Mouse (Mus musculus): Measurements from ENCODE around the gene Piwil1. TPM values are rescaled to one million over a fixed set of nuclear protein-coding genes. Genes with fewer than 3 reads are reported as not detected.

Piwil1 gene
- polyA plus RNA-seq, 1 experiment from 2014 or later = 0.30 TPM

- Histone ChIP-seq H3K9me3 (ENCODE audit: control insufficient read depth, low read length) (no peaks in the 10 kb centered on the region), H3K4me2 (ENCODE audit: low read length) (no peak overlapping the region), H3K4me3 (replicated peaks; ENCODE audit: low read length) (no peak overlapping the region), H3K4me1 (replicated peaks; ENCODE audit: control insufficient read depth, insufficient read depth, low read length) (no peaks in the 10 kb centered on the region), H3K36me3 (ENCODE audit: control insufficient read depth, insufficient read depth) (no peaks in the 10 kb centered on the region), H3K27me3 (replicated peaks; ENCODE audit: control insufficient read depth, insufficient read depth, low read length) (no peaks in the 10 kb centered on the region), H3K27ac (ENCODE audit: low read length) (no peak overlapping the region), H3K9ac (replicated peaks; ENCODE audit: low read depth, low read length) (no peak overlapping the region)
- ATAC-seq = no peak; the same call in 1 of the 2 replicates
- 79% methylated on average over 8 of the region's 8 CpGs for WGBS
Observed at GRCm38 (mm10) chr5:128746261-128746660, 43.9 kb downstream of the Piwil1 start.

- 60% methylated on average over 8 of the region's 8 CpGs for WGBS
- H3K4me3 ChIP-seq (replicated peaks; ENCODE audit: low read length) = no peak overlapping the region
- no peaks in the 10 kb centered on the region for H3K4me1 ChIP-seq (replicated peaks; ENCODE audit: control insufficient read depth, insufficient read depth, low read length)
- no peaks in the 10 kb centered on the region for H3K9me3 ChIP-seq (ENCODE audit: control insufficient read depth, low read length)
- H3K4me2 ChIP-seq (ENCODE audit: low read length) = no peak overlapping the region
- H3K9ac ChIP-seq (replicated peaks; ENCODE audit: low read depth, low read length) = no peak overlapping the region
- no peak overlapping the region for H3K27ac ChIP-seq (ENCODE audit: low read length)
- H3K36me3 ChIP-seq (ENCODE audit: control insufficient read depth, insufficient read depth) = no peaks in the 10 kb centered on the region
- no peak for ATAC-seq
- H3K27me3 ChIP-seq (replicated peaks; ENCODE audit: control insufficient read depth, insufficient read depth, low read length) = no peaks in the 10 kb centered on the region
Observed at GRCm38 (mm10) chr5:128761118-128761517, 58.8 kb downstream of the Piwil1 start.

GRCm38 (mm10) chr5:128769026-128769631, 66.8 kb downstream of the Piwil1 start:
- Histone ChIP-seq H3K27me3 (replicated peaks; ENCODE audit: control insufficient read depth, insufficient read depth, low read length) (no peaks in the 10 kb centered on the region), H3K4me1 (replicated peaks; ENCODE audit: control insufficient read depth, insufficient read depth, low read length) (no peaks in the 10 kb centered on the region), H3K4me2 (ENCODE audit: low read length) (no peak overlapping the region), H3K9me3 (ENCODE audit: control insufficient read depth, low read length) (no peaks in the 10 kb centered on the region), H3K4me3 (replicated peaks; ENCODE audit: low read length) (no peak overlapping the region), H3K9ac (replicated peaks; ENCODE audit: low read depth, low read length) (no peak overlapping the region), H3K27ac (ENCODE audit: low read length) (no peak overlapping the region), H3K36me3 (ENCODE audit: control insufficient read depth, insufficient read depth) (no peaks in the 10 kb centered on the region)
- WGBS = 10% methylated on average over 10 of the region's 10 CpGs
- 0 out of 2 replicates have a peak, but pooled peaks have one; percentile 23 for ATAC-seq

- Histone ChIP-seq H3K27ac (ENCODE audit: low read length) (no peak overlapping the region), H3K9me3 (ENCODE audit: control insufficient read depth, low read length) (peaks cover 2% of the 10 kb centered on the region; the same call in 1 of the 2 replicates), H3K36me3 (ENCODE audit: control insufficient read depth, insufficient read depth) (no peaks in the 10 kb centered on the region), H3K9ac (replicated peaks; ENCODE audit: low read depth, low read length) (no peak overlapping the region), H3K27me3 (replicated peaks; ENCODE audit: control insufficient read depth, insufficient read depth, low read length) (no peaks in the 10 kb centered on the region), H3K4me2 (ENCODE audit: low read length) (no peak overlapping the region), H3K4me3 (replicated peaks; ENCODE audit: low read length) (no peak overlapping the region), H3K4me1 (replicated peaks; ENCODE audit: control insufficient read depth, insufficient read depth, low read length) (no peaks in the 10 kb centered on the region)
- WGBS = 64% methylated on average over 2 of the region's 2 CpGs
- no peak for ATAC-seq
Observed at GRCm38 (mm10) chr5:128776386-128776785, 74.1 kb downstream of the Piwil1 start.

- no peak overlapping the region for H3K27ac ChIP-seq (ENCODE audit: low read length)
- no peaks in the 10 kb centered on the region for H3K36me3 ChIP-seq (ENCODE audit: control insufficient read depth, insufficient read depth)
- ATAC-seq = no peak
- no peaks in the 10 kb centered on the region for H3K4me1 ChIP-seq (replicated peaks; ENCODE audit: control insufficient read depth, insufficient read depth, low read length)
- WGBS = 80% methylated on average over 21 of the region's 22 CpGs
- H3K4me3 ChIP-seq (replicated peaks; ENCODE audit: low read length) = no peak overlapping the region
- no peaks in the 10 kb centered on the region for H3K27me3 ChIP-seq (replicated peaks; ENCODE audit: control insufficient read depth, insufficient read depth, low read length)
- H3K4me2 ChIP-seq (ENCODE audit: low read length) = no peak overlapping the region
- no peaks in the 10 kb centered on the region; the same call in 1 of the 2 replicates for H3K9me3 ChIP-seq (ENCODE audit: control insufficient read depth, low read length)
- no peak overlapping the region for H3K9ac ChIP-seq (replicated peaks; ENCODE audit: low read depth, low read length)
Observed at GRCm38 (mm10) chr5:128781621-128782020, 79.3 kb downstream of the Piwil1 start.

- peaks cover 7% of the 10 kb centered on the region; the same call in 1 of the 2 replicates for H3K9me3 ChIP-seq (ENCODE audit: control insufficient read depth, low read length)
- no peaks in the 10 kb centered on the region for H3K4me1 ChIP-seq (replicated peaks; ENCODE audit: control insufficient read depth, insufficient read depth, low read length)
- no peak overlapping the region for H3K27ac ChIP-seq (ENCODE audit: low read length)
- no peak overlapping the region for H3K4me3 ChIP-seq (replicated peaks; ENCODE audit: low read length)
- ATAC-seq = no peak
- peaks cover 4% of the 10 kb centered on the region; the same call in 1 of the 2 replicates for H3K36me3 ChIP-seq (ENCODE audit: control insufficient read depth, insufficient read depth)
- H3K9ac ChIP-seq (replicated peaks; ENCODE audit: low read depth, low read length) = no peak overlapping the region
- WGBS = 89% methylated on average over 5 of the region's 5 CpGs
- H3K4me2 ChIP-seq (ENCODE audit: low read length) = no peak overlapping the region
- H3K27me3 ChIP-seq (replicated peaks; ENCODE audit: control insufficient read depth, insufficient read depth, low read length) = no peaks in the 10 kb centered on the region
Observed at GRCm38 (mm10) chr5:128800592-128800991, 98.3 kb downstream of the Piwil1 start.

Other genes starting within 250 kb of the Piwil1 start
- gene Fzd10, start 101.7 kb upstream of the Piwil1 start, polyA plus RNA-seq (2015; fragmentation: Nextera tagmentation; extraction: Ambion mirVana) = 0.38 and 0.52 TPM in 2 replicates